Mouse (Mus musculus) hindbrain, embryonic 10.5 days (tissue): ENCODE data around the gene Elavl3. TPM values are rescaled to one million over a fixed set of nuclear protein-coding genes. Genes with fewer than 3 reads are reported as not detected.

Experiments used
- polyA plus RNA-seq: library from polyadenylated mRNA; unstranded; fragments of >200 nt; fragmentation: Nextera tagmentation; extraction: Ambion mirVana; gene quantifications from 2 replicates; pipeline ENCODE4 v1.2.1, GENCODE M21; 2016

Gene Elavl3
- polyA plus RNA-seq, 1 experiment from 2014 or later: 57.1 TPM

Other genes starting within 250 kb of the Elavl3 start
- gene Angptl8, start 216.5 kb downstream of the Elavl3 start, polyA plus RNA-seq: 0.70 and 0.85 TPM in 2 replicates
- gene Dock6, start 199.4 kb downstream of the Elavl3 start, polyA plus RNA-seq: 23.7 and 24.1 TPM in 2 replicates
- 8.9 and 10.9 TPM in 2 replicates for gene Rab3d, start 133.8 kb downstream of the Elavl3 start, polyA plus RNA-seq
- 4.2 and 5.1 TPM in 2 replicates for gene Ccdc159, start 124.6 kb downstream of the Elavl3 start, polyA plus RNA-seq
- gene Tmem205, start 124.5 kb downstream of the Elavl3 start, polyA plus RNA-seq: 39.1 and 46.1 TPM in 2 replicates
- gene Plppr2, start 115.0 kb downstream of the Elavl3 start, polyA plus RNA-seq: 15.6 and 30.6 TPM in 2 replicates
- gene Swsap1, start 96.3 kb downstream of the Elavl3 start, polyA plus RNA-seq: 7.1 and 9.3 TPM in 2 replicates
- gene Epor, start 88.5 kb downstream of the Elavl3 start, polyA plus RNA-seq: 9.3 and 9.6 TPM in 2 replicates
- gene Rgl3, start 62.6 kb downstream of the Elavl3 start, polyA plus RNA-seq: 3.7 and 5.7 TPM in 2 replicates
- 5.1 and 6.7 TPM in 2 replicates for gene Ccdc151, start 49.4 kb downstream of the Elavl3 start, polyA plus RNA-seq
- 115 and 120 TPM in 2 replicates for gene Prkcsh, start 49.2 kb downstream of the Elavl3 start, polyA plus RNA-seq
- not detected in 2 replicates for gene Gm49318, start 19.2 kb upstream of the Elavl3 start, polyA plus RNA-seq
- gene Zfp653, start 19.4 kb upstream of the Elavl3 start, polyA plus RNA-seq: 11.1 and 15.4 TPM in 2 replicates
- 42.6 and 45.5 TPM in 2 replicates for gene Ecsit, start 33.4 kb upstream of the Elavl3 start, polyA plus RNA-seq
- 2.4 TPM in 2 replicates for gene Cnn1, start 47.2 kb upstream of the Elavl3 start, polyA plus RNA-seq
- 250 and 261 TPM in 2 replicates for gene Elof1, start 65.1 kb upstream of the Elavl3 start, polyA plus RNA-seq
- 20.9 and 23.7 TPM in 2 replicates for gene Acp5, start 83.7 kb upstream of the Elavl3 start, polyA plus RNA-seq
- 55.6 and 68.3 TPM in 2 replicates for gene Pigyl, start 104.8 kb upstream of the Elavl3 start, polyA plus RNA-seq
- 0.11 TPM in 1 of 2 replicates, not detected in the other for gene Zfp872, start 136.1 kb upstream of the Elavl3 start, polyA plus RNA-seq
- 9.0 and 10.5 TPM in 2 replicates for gene Zfp809, start 173.7 kb upstream of the Elavl3 start, polyA plus RNA-seq
- 5.4 and 6.5 TPM in 2 replicates for gene Zfp599, start 207.9 kb upstream of the Elavl3 start, polyA plus RNA-seq